Mouse (Mus musculus) kidney, embryonic 14.5 days (tissue): ENCODE results near the gene Abr. TPM values are rescaled to one million over a fixed set of nuclear protein-coding genes. Genes with fewer than 3 reads are reported as not detected.

Experiments
- ATAC-seq: fragments of 200-750 bp; cut with Nextera tagmentation; 2 replicates; pipeline ENCODE4 v1.8.0; 2017; ENCODE audit warnings: moderate number of reproducible peaks, mild to moderate bottlenecking, moderate TSS enrichment, moderate library complexity; ENCODE audit not compliant: low FRiP score, low TSS enrichment
- H3K27ac ChIP-seq: fragments of 300-500 bp; sonication (generic); 2 replicates; pipeline ENCODE4 v1.5.1; 2014; ENCODE audit warnings: low read depth, mild to moderate bottlenecking, low read length, moderate library complexity, mixed read lengths
- H3K27me3 ChIP-seq: fragments of 300-500 bp; sonication (generic); 2 replicates; pipeline ENCODE4 v1.6.1; 2014; ENCODE audit warnings: mild to moderate bottlenecking, low read length; ENCODE audit not compliant: control insufficient read depth, insufficient read depth
- H3K36me3 ChIP-seq: fragments of 300-500 bp; sonication (generic); 2 replicates; pipeline ENCODE4 v1.6.1; 2014; ENCODE audit warnings: low read length, mixed read lengths; ENCODE audit not compliant: control insufficient read depth, insufficient read depth
- H3K4me1 ChIP-seq: fragments of 300-500 bp; sonication (generic); 2 replicates; pipeline ENCODE4 v1.6.1; 2014; ENCODE audit warnings: low read length, mixed read lengths; ENCODE audit not compliant: control insufficient read depth, insufficient read depth
- H3K4me2 ChIP-seq: fragments of 300-500 bp; sonication (generic); replicated peaks from 2 replicates; pipeline ENCODE4 v1.6.1; 2014; ENCODE audit warnings: low read depth, mild to moderate bottlenecking, low read length
- H3K4me3 ChIP-seq: fragments of 300-500 bp; sonication (generic); 2 replicates; pipeline ENCODE4 v1.5.1; 2014; ENCODE audit warnings: mild to moderate bottlenecking, low read length
- H3K9ac ChIP-seq: fragments of 300-500 bp; sonication (generic); 2 replicates; pipeline ENCODE4 v1.6.1; 2014; ENCODE audit warnings: low read depth, mild to moderate bottlenecking, low read length, moderate library complexity
- H3K9me3 ChIP-seq: fragments of 300-500 bp; sonication (generic); 2 replicates; pipeline ENCODE4 v1.6.1; 2016; ENCODE audit warnings: low read length; ENCODE audit not compliant: control insufficient read depth
- WGBS: fragments of 180-500 bp; shearing (Covaris S2); extraction: QIAGEN DNeasy Blood & Tissue Kit; methylation state at CpG from one replicate; pipeline ENCODE4 v1.1.7; 2014; 5-methylcytosine and 5-hydroxymethylcytosine counted together
- polyA plus RNA-seq: library from polyadenylated mRNA; unstranded; fragments of >200 nt; fragmentation: Nextera tagmentation; extraction: Ambion mirVana; gene quantifications from 2 replicates; pipeline ENCODE4 v1.2.1, GENCODE M21; 2014

Abr gene
- polyA plus RNA-seq, 1 experiment from 2014 or later, result 57.7 TPM

GRCm38 (mm10) chr11:76376425-76376824, 245.7 kb downstream of the Abr start:
- Histone ChIP-seq H3K4me2 (no peak overlapping the region), H3K36me3 (no peaks in the 10 kb centered on the region), H3K27me3 (no peaks in the 10 kb centered on the region), H3K9ac (no peak overlapping the region), H3K27ac (no peak overlapping the region), H3K9me3 (no peaks in the 10 kb centered on the region), H3K4me1 (peaks cover 46% of the 10 kb centered on the region), H3K4me3 (no peak overlapping the region)
- no peak for ATAC-seq
- 93% methylated on average over 3 of the region's 3 CpGs for WGBS

GRCm38 (mm10) chr11:76374491-76375185, 247.5 kb downstream of the Abr start:
- H3K4me3 ChIP-seq, result no peak overlapping the region
- H3K36me3 ChIP-seq, result no peaks in the 10 kb centered on the region
- no peaks in the 10 kb centered on the region for H3K9me3 ChIP-seq
- peak overlapping the region; percentile 19; the same call in 1 of the 2 replicates for H3K4me2 ChIP-seq
- peak; percentile 93 for ATAC-seq
- no peaks in the 10 kb centered on the region for H3K27me3 ChIP-seq
- peak overlapping the region; percentile 89 for H3K27ac ChIP-seq
- H3K4me1 ChIP-seq, result peaks cover 37% of the 10 kb centered on the region
- H3K9ac ChIP-seq, result no peak overlapping the region
- WGBS, result 23% methylated on average over 17 of the region's 17 CpGs

- Histone ChIP-seq H3K9me3 (no peaks in the 10 kb centered on the region), H3K4me2 (no peak overlapping the region), H3K36me3 (no peaks in the 10 kb centered on the region), H3K27ac (no peak overlapping the region), H3K4me1 (peaks cover 36% of the 10 kb centered on the region), H3K9ac (no peak overlapping the region), H3K4me3 (no peak overlapping the region), H3K27me3 (no peaks in the 10 kb centered on the region)
- ATAC-seq, result no peak
- 30% methylated on average over 6 of the region's 6 CpGs for WGBS
Measured at GRCm38 (mm10) chr11:76372534-76372933, 249.6 kb downstream of the Abr start.

DNA sequence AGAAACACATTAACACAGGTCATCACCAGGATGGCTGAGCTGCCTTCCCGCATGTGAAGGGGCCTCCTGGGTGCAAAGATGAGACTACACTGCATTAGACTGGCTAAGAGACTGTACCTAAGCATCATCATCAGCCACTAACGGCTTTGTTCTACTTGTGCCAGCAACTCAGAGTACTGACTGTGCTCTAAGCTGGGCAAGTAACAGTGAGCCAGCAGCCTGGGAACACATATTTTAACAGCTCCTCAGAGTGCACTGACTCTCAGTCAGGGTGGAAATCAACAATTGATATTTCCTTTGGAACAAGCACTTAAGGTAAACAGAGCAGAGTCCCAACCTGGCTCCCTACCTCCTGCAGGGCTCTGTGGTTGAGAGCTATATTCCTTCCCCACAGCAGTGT, 250.0 kb downstream of the Abr start:
- no peak for ATAC-seq
- H3K9ac ChIP-seq, result no peak overlapping the region
- H3K27ac ChIP-seq, result no peak overlapping the region
- H3K4me3 ChIP-seq, result no peak overlapping the region
- WGBS, result 56% methylated on average over 2 of the region's 2 CpGs
- no peaks in the 10 kb centered on the region for H3K36me3 ChIP-seq
- H3K4me1 ChIP-seq, result peaks cover 36% of the 10 kb centered on the region
- H3K27me3 ChIP-seq, result no peaks in the 10 kb centered on the region
- H3K4me2 ChIP-seq, result no peak overlapping the region
- H3K9me3 ChIP-seq, result no peaks in the 10 kb centered on the region

- no peak overlapping the region for H3K9ac ChIP-seq
- no peaks in the 10 kb centered on the region for H3K9me3 ChIP-seq
- no peaks in the 10 kb centered on the region for H3K36me3 ChIP-seq
- H3K4me1 ChIP-seq, result peaks cover 28% of the 10 kb centered on the region
- no peak overlapping the region for H3K27ac ChIP-seq
- ATAC-seq, result no peak
- no peak overlapping the region for H3K4me2 ChIP-seq
- H3K27me3 ChIP-seq, result no peaks in the 10 kb centered on the region
- no peak overlapping the region for H3K4me3 ChIP-seq
Measured at GRCm38 (mm10) chr11:76370491-76370890, 251.6 kb downstream of the Abr start.

Other genes with a start within 250 kb of the Abr start
- 29.3 and 38.0 TPM in 2 replicates for gene Nxn, start 223.2 kb downstream of the Abr start, polyA plus RNA-seq
- gene Timm22, start 215.4 kb downstream of the Abr start, polyA plus RNA-seq, result 113 and 139 TPM in 2 replicates
- gene Bhlha9, start 50.2 kb upstream of the Abr start, polyA plus RNA-seq, result 0.49 TPM in 1 of 2 replicates, not detected in the other
- gene Trarg1, start 57.5 kb upstream of the Abr start, polyA plus RNA-seq, result 0.81 and 0.89 TPM in 2 replicates
- gene Gosr1, start 141.3 kb upstream of the Abr start, polyA plus RNA-seq, result 24.1 and 37.3 TPM in 2 replicates
- 22.1 and 35.0 TPM in 2 replicates for gene Cpd, start 224.7 kb upstream of the Abr start, polyA plus RNA-seq